Mouse (Mus musculus): ENCODE results near the gene 9930111J21Rik2. TPM values are rescaled to one million over a fixed set of nuclear protein-coding genes. Genes with fewer than 3 reads are reported as not detected.
"Not testable (repeated sequence)": the region's sequence is repeated elsewhere in the genome, so short reads cannot be mapped to it uniquely, and the experiment has no call there.

9930111J21Rik2 gene
- total RNA-seq, 2 experiments from 2014 or later, result 1.1 to 1.2 TPM

- intact Hi-C loops (cut with DNase I), result no loop called here
- no peak for DNase-seq (ENCODE audit: low spot score in 2 of 2)
Measured at GRCm38 (mm10) chr11:49080636-49081035, 29.6 kb upstream of the 9930111J21Rik2 start.

GRCm38 (mm10) chr11:49078719-49079118 is 27.7 kb upstream of the 9930111J21Rik2 start:
- intact Hi-C loops (cut with DNase I), result loop anchor here (1.0 kb wide), 1 partner anchor 157 kb away; no protein-coding TSS in a partner anchor
- no peak for DNase-seq (ENCODE audit: low spot score in 2 of 2)

- intact Hi-C loops (cut with DNase I), result no loop called here
- no peak for DNase-seq (ENCODE audit: low spot score in 2 of 2)
Measured at GRCm38 (mm10) chr11:49077012-49077411, 26.0 kb upstream of the 9930111J21Rik2 start.

GRCm38 (mm10) chr11:49076001-49076757 is 25.1 kb upstream of the 9930111J21Rik2 start, which contains the start of gene Ifi47:
Ifi47 (plus strand) TSS chr11:49076587.
- intact Hi-C loops (cut with DNase I); DNase-seq (ENCODE audit: low spot score in 2 of 2): not testable (repeated sequence)

- DNase-seq (ENCODE audit: low spot score in 2 of 2), result no peak
- intact Hi-C loops (cut with DNase I), result loop anchor here (10.0 kb wide), 1 partner anchor 74 kb away; the partner anchor contains the start of genes Gm12185 and Tgtp1
Measured at GRCm38 (mm10) chr11:49068358-49068757, 17.3 kb upstream of the 9930111J21Rik2 start.

- intact Hi-C loops (cut with DNase I), result loop anchor here (10.0 kb wide), 1 partner anchor 69 kb away; the partner anchor contains the start of genes Gm12185 and Tgtp1
- not testable (repeated sequence) for DNase-seq (ENCODE audit: low spot score in 2 of 2)
Measured at GRCm38 (mm10) chr11:49063713-49064469, 12.8 kb upstream of the 9930111J21Rik2 start, which contains the start of gene Tgtp2. Tgtp2 (minus strand) TSS chr11:49064206.

- DNase-seq (ENCODE audit: low spot score in 2 of 2), result not testable (repeated sequence)
- intact Hi-C loops (cut with DNase I), result loop anchor here (10.0 kb wide), 1 partner anchor 67 kb away; the partner anchor contains the start of genes Gm12185 and Tgtp1
Measured at GRCm38 (mm10) chr11:49061865-49062264, 10.8 kb upstream of the 9930111J21Rik2 start.

- intact Hi-C loops (cut with DNase I), result loop anchor here (10.0 kb wide), 1 partner anchor 65 kb away; the partner anchor contains the start of genes Gm12185 and Tgtp1
- DNase-seq (ENCODE audit: low spot score in 2 of 2), result not testable (repeated sequence)
Measured at GRCm38 (mm10) chr11:49060061-49060460, 9.0 kb upstream of the 9930111J21Rik2 start.

GRCm38 (mm10) chr11:49051894-49052293 is 852 bp upstream of the 9930111J21Rik2 start:
- DNase-seq (ENCODE audit: low spot score in 2 of 2); intact Hi-C loops (cut with DNase I): not testable (repeated sequence)

GRCm38 (mm10) chr11:49050064-49050463 is 978 bp downstream of the 9930111J21Rik2 start:
- DNase-seq (ENCODE audit: low spot score in 2 of 2); intact Hi-C loops (cut with DNase I): not testable (repeated sequence)

- DNase-seq (ENCODE audit: low spot score in 2 of 2), result not testable (repeated sequence)
Measured at GRCm38 (mm10) chr11:49012074-49012473, 39.0 kb downstream of the 9930111J21Rik2 start.

GRCm38 (mm10) chr11:49006785-49007184 is 44.3 kb downstream of the 9930111J21Rik2 start:
- intact Hi-C loops (cut with DNase I), result not testable (repeated sequence)

More at GRCm38 (mm10) chr11:49012074-49012473, 39.0 kb downstream of the 9930111J21Rik2 start:
- intact Hi-C loops (cut with DNase I), result not testable (repeated sequence)

GRCm38 (mm10) chr11:49006317-49006716 is 44.7 kb downstream of the 9930111J21Rik2 start:
- DNase-seq (ENCODE audit: low spot score in 2 of 2); intact Hi-C loops (cut with DNase I): not testable (repeated sequence)

More at GRCm38 (mm10) chr11:49006785-49007184, 44.3 kb downstream of the 9930111J21Rik2 start:
- not testable (repeated sequence) for DNase-seq (ENCODE audit: low spot score in 2 of 2)

GRCm38 (mm10) chr11:49000411-49000810 is 50.6 kb downstream of the 9930111J21Rik2 start:
- DNase-seq (ENCODE audit: low spot score in 2 of 2); intact Hi-C loops (cut with DNase I): not testable (repeated sequence)

GRCm38 (mm10) chr11:48994018-48994417 is 57.0 kb downstream of the 9930111J21Rik2 start, which contains the start of gene Tgtp1:
Tgtp1 (minus strand) TSS chr11:48994172.
- not testable (repeated sequence) for DNase-seq (ENCODE audit: low spot score in 2 of 2)
- intact Hi-C loops (cut with DNase I), result loop anchor here (10.0 kb wide), 1 partner anchor 71 kb away; the partner anchor contains the start of gene Tgtp2

- intact Hi-C loops (cut with DNase I), result loop anchor here (10.0 kb wide), 1 partner anchor 72 kb away; the partner anchor contains the start of gene Tgtp2
- DNase-seq (ENCODE audit: low spot score in 2 of 2), result not testable (repeated sequence)
Measured at GRCm38 (mm10) chr11:48993296-48993695, 57.7 kb downstream of the 9930111J21Rik2 start.

- intact Hi-C loops (cut with DNase I), result loop anchor here (10.0 kb wide), 1 partner anchor 73 kb away; the partner anchor contains the start of gene Tgtp2
- not testable (repeated sequence) for DNase-seq (ENCODE audit: low spot score in 2 of 2)
Measured at GRCm38 (mm10) chr11:48991740-48992520, 59.1 kb downstream of the 9930111J21Rik2 start, which contains the start of gene Gm12185. Gm12185 (minus strand) TSS chr11:48992226.

GRCm38 (mm10) chr11:48989981-48990380 is 61.1 kb downstream of the 9930111J21Rik2 start:
- not testable (repeated sequence) for DNase-seq (ENCODE audit: low spot score in 2 of 2)
- intact Hi-C loops (cut with DNase I), result loop anchor here (10.0 kb wide), 1 partner anchor 75 kb away; the partner anchor contains the start of gene Tgtp2
